Mouse (Mus musculus): ENCODE measurements around the gene Brinp2. TPM values are rescaled to one million over a fixed set of nuclear protein-coding genes. Genes with fewer than 3 reads are reported as not detected.

Gene Brinp2
- polyA plus RNA-seq, 1 experiment from 2014 or later: 0.23 TPM

- H3K9me3 ChIP-seq (replicated peaks): no peaks in the 10 kb centered on the region
- no peak overlapping the region for H3K27ac ChIP-seq
- no peak for ATAC-seq (replicated peaks; ENCODE audit: low FRiP score)
- no peaks in the 10 kb centered on the region for H3K36me3 ChIP-seq
- no peak overlapping the region for H3K4me2 ChIP-seq
- H3K4me1 ChIP-seq: 0 out of 2 replicates have a peak, but pooled peaks cover 3% of the 10 kb centered on the region
- 55% methylated on average over 5 of the region's 5 CpGs for WGBS
- H3K4me3 ChIP-seq (replicated peaks): no peak overlapping the region
- no peaks in the 10 kb centered on the region for H3K27me3 ChIP-seq
- no peak overlapping the region for H3K9ac ChIP-seq
Observed at GRCm38 (mm10) chr1:158214743-158215142, 141.4 kb downstream of the Brinp2 start.

- WGBS: 74% methylated on average over 4 of the region's 4 CpGs
- H3K27me3 ChIP-seq: no peaks in the 10 kb centered on the region
- H3K4me2 ChIP-seq: no peak overlapping the region
- no peak overlapping the region for H3K9ac ChIP-seq
- no peak overlapping the region for H3K27ac ChIP-seq
- no peaks in the 10 kb centered on the region for H3K36me3 ChIP-seq
- 0 out of 2 replicates have a peak, but pooled peaks cover 3% of the 10 kb centered on the region for H3K4me1 ChIP-seq
- H3K9me3 ChIP-seq (replicated peaks): no peaks in the 10 kb centered on the region
- no peak overlapping the region for H3K4me3 ChIP-seq (replicated peaks)
- no peak for ATAC-seq (replicated peaks; ENCODE audit: low FRiP score)
Observed at GRCm38 (mm10) chr1:158213736-158214135, 142.4 kb downstream of the Brinp2 start.

GRCm38 (mm10) chr1:158207620-158208019 lies 148.5 kb downstream of the Brinp2 start:
- ATAC-seq (replicated peaks; ENCODE audit: low FRiP score): no peak
- Histone ChIP-seq H3K27me3 (no peaks in the 10 kb centered on the region), H3K4me1 (no peaks in the 10 kb centered on the region), H3K36me3 (no peaks in the 10 kb centered on the region), H3K4me3 (replicated peaks) (no peak overlapping the region), H3K9me3 (replicated peaks) (no peaks in the 10 kb centered on the region), H3K9ac (no peak overlapping the region), H3K4me2 (no peak overlapping the region), H3K27ac (no peak overlapping the region)
- 67% methylated on average over 2 of the region's 2 CpGs for WGBS

- H3K4me1 ChIP-seq: no peaks in the 10 kb centered on the region
- no peak for ATAC-seq (replicated peaks; ENCODE audit: low FRiP score)
- no peak overlapping the region for H3K4me2 ChIP-seq
- no peak overlapping the region for H3K9ac ChIP-seq
- WGBS: 60% methylated on average over 2 of the region's 2 CpGs
- no peak overlapping the region for H3K27ac ChIP-seq
- no peaks in the 10 kb centered on the region for H3K36me3 ChIP-seq
- no peak overlapping the region for H3K4me3 ChIP-seq (replicated peaks)
- no peaks in the 10 kb centered on the region for H3K27me3 ChIP-seq
- H3K9me3 ChIP-seq (replicated peaks): no peaks in the 10 kb centered on the region
Observed at GRCm38 (mm10) chr1:158202932-158203331, 153.2 kb downstream of the Brinp2 start.

Other genes starting within 250 kb of the Brinp2 start
- 0.93 and 1.2 TPM in 2 replicates for gene Astn1, start 5.9 kb upstream of the Brinp2 start, polyA plus RNA-seq (2015; fragmentation: Nextera tagmentation; extraction: Ambion mirVana)